Mouse (Mus musculus): ENCODE data around the gene Cul1.

Cul1 gene

DNA sequence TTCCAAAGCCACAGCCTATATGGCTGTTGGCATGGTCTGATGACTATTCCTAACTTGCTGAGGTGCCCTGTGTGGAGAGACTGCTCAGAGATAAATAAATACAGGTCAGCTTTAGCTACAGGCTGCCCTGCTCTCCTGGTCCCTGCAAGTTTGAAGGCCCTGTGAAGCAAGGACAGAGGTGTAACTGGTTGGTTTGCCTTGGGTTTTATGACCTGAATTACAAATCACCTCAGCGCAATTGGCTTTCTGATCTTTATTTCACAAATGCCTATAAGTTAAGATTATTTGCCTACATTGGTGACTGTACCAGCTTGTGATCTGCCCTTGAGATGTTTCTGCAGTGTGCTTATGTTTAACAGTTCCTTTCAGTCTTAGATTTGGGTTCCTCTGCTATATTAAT is 28.8 kb downstream of the Cul1 start:
- no peak for DNase-seq (ENCODE audit: low spot score)

DNA sequence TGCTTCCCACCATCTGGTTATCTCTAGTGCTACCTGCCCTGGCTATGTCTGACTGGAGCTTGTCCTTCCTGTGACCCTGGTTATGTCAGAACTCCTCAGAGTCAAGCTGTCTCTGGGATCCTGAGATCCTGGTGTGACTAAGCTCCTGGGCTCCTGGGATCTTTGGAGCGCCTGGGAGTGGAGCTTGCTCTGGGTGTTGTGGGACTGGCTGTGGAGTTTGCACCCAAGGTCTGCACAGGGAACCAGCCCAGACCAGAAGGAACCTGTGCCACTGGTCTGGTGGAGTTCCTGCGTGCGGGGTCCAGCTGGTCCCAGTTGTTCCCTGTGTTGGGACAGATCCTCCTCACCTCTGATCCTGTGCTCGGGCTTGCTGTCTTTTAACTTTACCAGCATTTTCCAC is 41.4 kb downstream of the Cul1 start:
- no peak for DNase-seq (ENCODE audit: low spot score)

DNA sequence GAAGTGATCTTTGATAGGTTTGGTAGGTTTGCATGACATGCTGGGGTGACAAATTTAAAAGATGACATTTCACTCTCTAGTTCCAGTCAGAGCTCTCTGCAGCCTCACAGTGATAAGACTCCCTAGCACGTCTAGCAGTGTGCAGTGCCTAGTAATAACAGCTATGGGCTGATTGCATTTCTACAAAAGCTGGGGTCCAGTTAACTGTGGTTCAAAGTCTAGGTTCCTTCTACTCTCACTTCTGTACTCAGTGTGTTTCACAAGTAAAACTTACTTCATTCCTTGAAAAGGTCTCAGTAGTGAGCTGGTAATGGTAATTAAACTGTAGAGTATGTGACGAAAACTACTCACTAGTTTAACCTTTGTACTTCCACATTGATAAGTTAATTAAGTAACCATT is 66.8 kb downstream of the Cul1 start:
- no peak for DNase-seq (ENCODE audit: low spot score)

- peak; percentile 86 for DNase-seq (ENCODE audit: low spot score)
These were observed 69.2 kb downstream of the Cul1 start for GRCm38 (mm10) chr6:47522431-47522830.

GRCm38 (mm10) chr6:47525041-47525440 is 71.8 kb downstream of the Cul1 start:
- DNase-seq (ENCODE audit: low spot score) = no peak

DNA sequence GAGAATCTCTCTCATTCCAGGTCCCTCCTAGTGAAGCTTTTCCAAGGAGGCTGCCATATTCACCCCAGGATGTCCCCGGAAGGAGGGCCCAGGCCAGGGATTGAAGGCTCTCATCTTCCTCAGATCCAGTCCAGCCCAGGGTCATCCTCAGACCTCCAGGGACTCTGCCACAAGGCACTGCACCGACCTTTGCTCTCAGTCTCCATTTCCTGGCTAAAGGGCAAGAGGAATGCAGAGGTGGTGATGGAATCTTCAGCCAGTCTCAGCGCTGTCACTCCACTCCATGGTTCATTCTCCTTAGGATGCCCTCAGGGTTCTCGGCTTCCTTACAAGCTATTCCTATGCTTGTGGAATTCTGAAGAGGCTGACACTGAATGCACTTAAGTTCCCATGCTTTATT is 73.2 kb downstream of the Cul1 start:
- DNase-seq (ENCODE audit: low spot score) = no peak

GRCm38 (mm10) chr6:47527129-47527528 is 73.9 kb downstream of the Cul1 start:
- no peak for DNase-seq (ENCODE audit: low spot score)

GRCm38 (mm10) chr6:47527655-47528054 is 74.5 kb downstream of the Cul1 start:
- DNase-seq (ENCODE audit: low spot score) = no peak

- no peak for DNase-seq (ENCODE audit: low spot score)
These were observed 79.3 kb downstream of the Cul1 start for GRCm38 (mm10) chr6:47532547-47532946.

DNA sequence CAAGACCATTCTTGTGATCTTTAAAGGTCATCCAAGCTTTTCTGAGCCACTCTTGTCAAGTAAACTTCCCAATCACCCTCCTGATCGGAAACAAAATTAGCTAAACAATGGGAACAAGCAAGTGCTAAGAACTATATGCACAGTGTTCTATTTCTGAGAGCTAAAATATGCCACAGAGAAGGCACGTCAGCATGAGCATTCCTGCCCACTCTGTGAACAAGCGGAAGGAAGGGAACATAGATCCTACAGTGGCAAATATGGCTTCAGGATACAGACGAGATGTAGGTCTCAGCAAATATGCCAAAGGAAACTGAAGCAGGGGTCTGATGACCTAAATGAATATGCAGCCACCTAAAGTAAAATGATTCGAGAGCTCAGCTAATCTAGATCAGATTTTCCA is 82.1 kb downstream of the Cul1 start:
- no peak for DNase-seq (ENCODE audit: low spot score)

- DNase-seq (ENCODE audit: low spot score) = no peak
These were observed 99.1 kb downstream of the Cul1 start for GRCm38 (mm10) chr6:47552280-47552679.

GRCm38 (mm10) chr6:47559287-47559686 is 106.1 kb downstream of the Cul1 start:
- DNase-seq (ENCODE audit: low spot score) = no peak

DNA sequence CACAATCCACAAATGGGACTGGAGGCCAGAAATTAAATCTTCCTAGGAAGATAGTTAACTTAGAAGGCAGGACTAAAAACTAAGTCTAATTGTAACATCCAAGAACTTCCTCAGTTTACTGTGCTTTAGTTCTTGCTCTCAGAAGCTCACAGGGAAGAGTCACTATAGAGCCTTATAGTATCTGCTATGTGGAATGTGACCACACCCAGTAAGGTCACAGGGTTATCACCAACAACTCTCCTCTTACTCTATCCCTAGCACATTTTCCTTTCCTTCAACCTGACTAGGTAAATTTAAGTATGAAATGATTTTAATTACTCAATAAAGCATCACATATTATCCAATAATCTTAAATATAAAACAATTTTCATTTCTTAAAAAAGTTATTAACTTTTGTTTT is 107.2 kb downstream of the Cul1 start:
- DNase-seq (ENCODE audit: low spot score) = no peak

GRCm38 (mm10) chr6:47560846-47561245 is 107.6 kb downstream of the Cul1 start:
- no peak for DNase-seq (ENCODE audit: low spot score)

DNA sequence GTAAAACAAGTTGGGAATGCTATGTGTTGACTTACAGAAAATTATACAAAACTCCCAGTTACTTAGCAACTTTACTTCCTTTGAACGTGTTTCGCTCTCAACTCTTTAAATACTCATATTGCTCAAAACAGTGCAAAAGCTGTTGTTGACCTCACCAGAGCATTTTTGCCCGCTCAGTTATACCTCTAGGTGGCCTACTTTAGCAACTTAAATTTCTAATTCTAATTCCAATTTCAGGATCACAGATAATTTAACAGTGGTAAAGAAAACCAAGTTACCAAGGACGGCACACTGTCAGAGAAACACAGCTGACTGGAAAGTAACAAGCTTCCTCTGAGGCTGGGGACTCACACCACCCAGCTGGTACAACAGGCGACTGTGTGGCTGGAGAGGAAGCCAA is 108.2 kb downstream of the Cul1 start:
- peak; percentile 17 for DNase-seq (ENCODE audit: low spot score)

DNA sequence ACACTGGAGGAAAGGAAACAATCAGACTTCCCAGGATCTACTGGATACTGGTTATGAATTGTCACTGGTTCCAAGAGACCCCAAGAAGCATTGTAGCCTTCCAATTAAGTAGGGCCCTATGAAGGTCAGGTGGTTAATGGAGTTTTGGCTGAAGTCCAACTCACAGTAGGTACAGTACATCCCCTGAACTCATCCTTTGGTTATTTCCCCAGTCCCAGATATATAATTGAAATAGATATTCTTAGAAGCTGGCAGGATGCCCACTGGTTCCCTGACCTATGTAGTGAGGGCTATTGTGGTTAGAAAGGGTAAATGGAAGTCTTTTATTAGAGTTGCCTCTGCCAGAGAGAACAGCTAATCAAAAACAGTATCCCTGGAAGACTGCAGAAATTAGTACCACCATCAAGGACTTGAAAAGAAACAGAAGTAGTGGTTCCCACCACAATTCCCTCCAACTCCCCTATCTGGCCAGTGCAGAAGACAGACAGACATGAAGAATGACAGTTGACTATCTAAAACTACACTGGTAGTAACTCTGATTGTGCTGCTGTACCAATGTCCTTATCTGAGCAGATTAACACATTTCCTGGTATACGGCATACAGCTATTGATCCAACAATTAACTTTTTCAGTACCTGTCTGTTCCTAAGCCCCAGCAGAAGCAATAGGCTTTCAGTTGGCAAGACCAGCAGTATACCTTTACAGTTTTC is 112.3 kb downstream of the Cul1 start:
- DNase-seq (ENCODE audit: low spot score) = no peak

DNA sequence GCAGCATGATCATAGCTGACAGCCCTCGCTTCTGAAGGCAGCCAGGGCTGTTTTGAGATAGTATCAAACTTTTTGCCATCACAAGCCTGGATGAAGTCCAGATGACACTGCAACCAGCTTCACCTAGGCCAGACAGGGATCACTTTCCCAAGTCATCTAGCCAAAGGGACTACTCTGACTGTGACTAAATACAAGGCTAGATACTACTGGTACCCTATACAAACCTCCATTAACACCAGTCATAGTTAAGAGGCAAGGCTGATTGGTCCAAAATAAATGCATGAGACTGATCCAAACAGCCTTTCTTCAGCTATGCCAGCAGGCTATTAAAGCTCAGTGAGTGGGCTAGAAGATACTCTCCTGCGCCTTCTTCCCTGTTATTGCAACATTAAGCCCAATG is 119.7 kb downstream of the Cul1 start:
- no peak for DNase-seq (ENCODE audit: low spot score)

All from adipocyte (in vitro differentiated cells).